Mouse (Mus musculus) yolk sac, embryonic 10.5 days (tissue): Measurements from ENCODE around the gene Olfr913.

ENCODE experiments used
- DNase-seq: peaks from one replicate; pipeline ENCODE4 v3.0.0-alpha.2; 2017; ENCODE audit warnings: low spot score

The Olfr913 gene

DNA sequence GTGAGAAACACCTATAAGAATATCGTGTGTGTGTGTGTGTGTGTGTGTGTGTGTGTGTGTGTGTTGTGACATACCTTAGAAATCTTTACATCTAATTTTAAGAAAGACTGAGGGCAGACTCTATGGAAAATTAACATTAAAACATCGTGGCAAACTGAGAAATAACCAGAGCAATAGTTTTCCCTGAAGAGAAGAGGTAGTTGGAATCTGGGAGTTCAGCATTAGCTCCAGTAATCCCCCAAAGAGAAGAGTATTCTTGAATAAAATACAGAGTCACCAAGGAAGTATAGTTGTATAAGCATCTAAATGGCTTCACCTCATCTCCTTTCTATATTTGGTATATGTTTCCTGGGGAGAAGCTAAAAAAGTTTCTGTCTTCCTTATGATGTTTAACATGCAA is at the start of gene Olfr913:
Gene Olfr913 (plus strand): TSS at position 301 of the 400 bp plus-strand sequence.
- no peak for DNase-seq

DNA sequence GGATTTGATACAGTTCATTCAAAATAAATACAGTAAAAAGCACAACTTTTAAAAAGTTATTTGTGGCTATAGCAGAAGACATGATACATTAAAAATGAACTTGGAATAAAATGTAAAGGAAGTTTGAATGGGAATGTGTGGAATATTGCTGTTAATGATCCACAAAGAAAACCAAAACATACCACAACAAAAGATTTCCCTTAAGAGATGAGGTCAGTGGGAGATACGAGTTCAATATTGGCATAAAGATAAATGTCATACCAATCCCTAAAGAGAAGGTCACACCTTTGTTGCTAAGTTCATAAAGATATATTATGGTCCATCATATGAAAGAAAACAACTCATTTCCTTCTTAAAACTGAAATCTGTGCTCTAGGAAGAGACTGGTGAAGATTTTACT is 12.7 kb upstream of the Olfr913 start, which contains the start of gene Olfr912:
Gene Olfr912 (plus strand): TSS at position 301 of the 400 bp plus-strand sequence.
- DNase-seq = no peak

DNA sequence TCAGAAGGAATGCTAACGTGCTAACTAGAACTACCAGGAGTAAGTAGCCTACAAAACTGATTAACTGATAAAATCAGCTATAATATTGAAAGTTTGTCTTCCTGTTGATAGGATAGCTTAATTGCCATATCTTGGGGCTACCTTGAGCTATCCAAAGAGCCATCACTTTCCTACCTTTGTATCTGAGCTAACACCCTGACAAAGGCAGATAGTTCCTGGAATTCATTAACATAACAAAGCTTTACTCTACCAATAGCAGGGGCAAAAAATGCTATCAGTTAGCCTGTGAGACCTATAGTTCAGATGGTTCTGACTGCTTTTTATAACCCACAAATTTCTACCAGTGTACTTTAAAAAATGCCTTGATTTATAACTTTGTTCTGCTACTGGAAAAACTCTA is 1.5 kb upstream of the Olfr913 start:
- DNase-seq = no peak

DNA sequence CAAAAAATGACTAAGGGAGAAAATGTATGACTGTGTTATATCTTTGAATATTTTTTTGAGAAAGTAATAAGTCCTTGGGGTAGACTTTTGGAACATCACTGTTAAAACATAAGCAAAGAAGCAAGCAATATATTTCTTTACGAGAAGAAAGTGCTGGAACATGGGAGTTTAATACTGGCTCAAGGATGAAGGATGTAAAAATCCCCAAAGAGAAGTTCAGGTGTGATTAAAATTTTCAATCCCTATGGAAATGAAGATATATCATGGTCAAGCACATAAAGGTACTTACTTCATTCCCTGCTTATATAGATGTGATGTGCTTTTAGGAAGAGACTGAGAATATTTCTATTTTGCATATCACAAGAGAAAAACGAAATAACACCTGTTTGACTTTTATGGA is 12.2 kb downstream of the Olfr913 start, which contains the start of gene Olfr914:
Gene Olfr914 (plus strand): TSS at position 301 of the 400 bp plus-strand sequence.
- no peak for DNase-seq

DNA sequence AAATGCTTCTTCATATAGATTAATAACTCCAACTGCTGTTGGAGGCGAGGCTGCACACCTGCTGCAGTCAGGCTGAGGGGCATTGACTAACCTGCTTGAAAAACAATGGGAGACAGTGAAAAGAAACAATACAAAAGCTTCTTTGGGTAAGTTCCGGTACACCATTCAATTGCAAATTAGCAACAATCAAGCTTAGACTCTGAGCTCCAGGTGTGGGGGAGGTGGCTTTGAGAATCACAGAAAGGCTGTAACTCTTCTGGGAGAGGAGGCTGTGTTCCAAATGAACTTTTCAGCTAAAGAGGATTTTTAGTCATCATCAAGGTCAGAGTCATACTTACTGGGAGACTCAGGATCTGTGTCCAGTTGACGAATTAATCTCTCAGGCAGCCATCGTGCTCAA is 39.8 kb downstream of the Olfr913 start:
- DNase-seq = no peak
